In the genomic region with DNA sequence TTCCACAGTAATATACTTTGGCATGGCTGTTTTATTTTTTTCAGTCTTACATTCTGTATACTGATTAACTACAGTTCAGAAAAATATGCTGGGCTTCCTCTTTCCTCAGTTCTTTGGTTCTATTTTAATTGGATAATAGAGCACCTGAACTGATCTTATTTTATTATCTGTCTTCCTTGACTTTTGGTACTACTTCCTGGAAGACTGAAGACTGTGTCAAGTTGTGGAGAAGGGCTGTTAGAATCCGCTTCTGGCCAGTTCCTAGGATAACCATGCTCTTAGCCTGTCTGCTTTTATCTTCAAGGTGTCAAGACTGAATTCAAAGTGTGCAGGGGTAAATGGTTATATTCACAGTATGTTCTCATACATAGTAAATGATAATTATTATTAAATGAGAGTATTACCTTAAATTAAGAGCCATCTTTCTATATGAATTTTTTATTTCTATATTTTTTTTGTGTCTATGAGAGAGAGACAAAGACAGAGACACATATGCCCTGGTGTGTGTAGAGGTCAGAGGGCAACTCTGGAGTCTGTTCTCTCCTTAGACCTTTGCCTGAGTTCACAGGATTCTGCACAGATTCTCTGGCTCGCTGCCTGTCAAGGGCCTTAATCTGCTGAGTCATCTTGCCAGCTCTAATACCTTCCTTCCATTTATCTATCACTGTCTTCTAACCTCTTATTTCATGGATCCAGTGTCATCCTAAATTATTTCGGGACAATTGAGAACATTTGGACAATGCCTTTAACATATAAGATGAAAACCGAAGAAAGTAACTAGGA, we compare ENCODE assay signal across 16 mouse cellular contexts. TPM values are rescaled to one million over a fixed set of nuclear protein-coding genes. Genes with fewer than 3 reads are reported as not detected.
DNase-seq lines count a peak whose midpoint lies in the region; ATAC-seq and TF ChIP-seq lines count a peak whose summit lies in the region.
"Had no signal": no experiment of that assay in that cellular context is flagged by ENCODE, and none has a peak within 500 bp of the region (broad histone marks: within the 10 kb centered on the region; RNA-seq: fewer than 3 reads in every experiment).

No protein-coding gene starts in this region.

- H3K9me3 ChIP-seq in CH12.LX (replicated peaks; ENCODE audit: low read length) = no peaks in the 10 kb centered on the region
- H3K9me3 ChIP-seq in kidney, postnatal 0 days (replicated peaks; ENCODE audit: low read length) = no peaks in the 10 kb centered on the region
- H3K9me3 ChIP-seq in hindbrain, embryonic 11.5 days (ENCODE audit: control insufficient read depth, low read length) = no peaks in the 10 kb centered on the region
- H3K9me3 ChIP-seq: heart, embryonic 13.5 days; limb, embryonic 13.5 days; midbrain, embryonic 15.5 days; neural tube, embryonic 15.5 days; stomach, embryonic 15.5 days had no signal

- no peak for TF ChIP-seq POLR2A in CH12.LX (IDR thresholded peaks at IDR 0.05; ENCODE audit: low read depth, low read length)

- no peak overlapping the region for H3K4me3 ChIP-seq in CH12.LX (replicated peaks in 1 of 3; ENCODE audit: low read depth in 2 of 3, low read length in 2 of 3, poor library complexity in 1 of 3)
- no peak overlapping the region for H3K4me3 ChIP-seq in kidney, postnatal 0 days (replicated peaks; ENCODE audit: low read depth, low read length)
- no peak overlapping the region for H3K4me3 ChIP-seq in hindbrain, embryonic 11.5 days (ENCODE audit: low read depth, low read length)
- H3K4me3 ChIP-seq: heart, embryonic 13.5 days; limb, embryonic 13.5 days; midbrain, embryonic 15.5 days; neural tube, embryonic 15.5 days; stomach, embryonic 15.5 days had no signal

- DNase-seq in cerebellum, postnatal 14 days = peak; percentile 42 to 46
- DNase-seq in cerebellum, adult 11-12 months = no peak
- DNase-seq in CH12.LX (ENCODE audit: extremely low read depth) = no peak
- peak; percentile 13 for DNase-seq in brain, adult 2 months (ENCODE audit: low read depth, low spot score)
- DNase-seq in kidney, postnatal 0 days (ENCODE audit: low spot score) = peak; percentile 11
- no peak for DNase-seq in urinary bladder, postnatal 25 days (ENCODE audit: low spot score)
- no peak for DNase-seq in right cerebral cortex, postnatal 36 days (ENCODE audit: low spot score in 2 of 2)
- no peak for DNase-seq in hindbrain, embryonic 11.5 days (ENCODE audit: low spot score)
- DNase-seq: layer of hippocampus, postnatal 36 days; thymus, postnatal 4 days had no signal

- 33% methylated on average over 4 of the region's 4 CpGs for WGBS in kidney, postnatal 0 days
- 71% methylated on average over 4 of the region's 4 CpGs for WGBS in hindbrain, embryonic 11.5 days

- peaks cover 2% of the 10 kb centered on the region; the same call in 1 of the 2 replicates for H3K79me2 ChIP-seq in CH12.LX (replicated peaks; ENCODE audit: control insufficient read depth, extremely low read depth, insufficient read depth, poor library complexity, severe bottlenecking)

- no peak for ATAC-seq in kidney, postnatal 0 days (replicated peaks; ENCODE audit: low FRiP score, low read depth)
- no peak for ATAC-seq in hindbrain, embryonic 11.5 days (ENCODE audit: low FRiP score)
- ATAC-seq: hindbrain, postnatal 0 days; midbrain, embryonic 15.5 days had no signal

- peaks cover 0 to 11% of the 10 kb centered on the region in 2 experiments for H3K36me3 ChIP-seq in CH12.LX (replicated peaks in 1 of 2; ENCODE audit: control insufficient read depth in 1 of 2, insufficient read depth in 1 of 2, low read length in 1 of 2)
- no peaks in the 10 kb centered on the region for H3K36me3 ChIP-seq in kidney, postnatal 0 days (ENCODE audit: insufficient read depth, low read length)
- H3K36me3 ChIP-seq in hindbrain, embryonic 11.5 days (ENCODE audit: control insufficient read depth, insufficient read depth, low read length) = no peaks in the 10 kb centered on the region
- H3K36me3 ChIP-seq: heart, embryonic 13.5 days; limb, embryonic 13.5 days; midbrain, embryonic 15.5 days; neural tube, embryonic 15.5 days; stomach, embryonic 15.5 days had no signal

- TF ChIP-seq CTCF in CH12.LX (conservative IDR thresholded peaks at IDR 0.05 in 1 of 2, IDR thresholded peaks at IDR 0.05 in 1 of 2; ENCODE audit: low read depth in 2 of 2, low read length in 2 of 2) = no peak
- no peak for TF ChIP-seq CTCF in kidney, postnatal 0 days (IDR thresholded peaks at IDR 0.05; ENCODE audit: low read depth)

- TF ChIP-seq RAD21 in CH12.LX (IDR thresholded peaks at IDR 0.05; ENCODE audit: low read depth, low read length) = no peak

- dilution Hi-C loops in CH12.LX (cut with MboI; ENCODE audit: extremely low pct_ligation_motif_present, extremely low pct_unique_long_range_greater_than_20kb, low sequenced_read_pairs) = no loop called here

- H3K4me2 ChIP-seq in CH12.LX (ENCODE audit: insufficient read depth, low read depth, poor library complexity, severe bottlenecking) = no peak overlapping the region
- no peak overlapping the region for H3K4me2 ChIP-seq in kidney, postnatal 0 days (ENCODE audit: low read length)
- H3K4me2 ChIP-seq in hindbrain, embryonic 11.5 days (replicated peaks; ENCODE audit: low read depth, low read length) = no peak overlapping the region
- H3K4me2 ChIP-seq: heart, embryonic 13.5 days; limb, embryonic 13.5 days; midbrain, embryonic 15.5 days; neural tube, embryonic 15.5 days; stomach, embryonic 15.5 days had no signal

- peaks cover 0 to 46% of the 10 kb centered on the region in 2 experiments; a peak in 2 of 4 replicates for H3K4me1 ChIP-seq in CH12.LX (ENCODE audit: control insufficient read depth in 1 of 2, insufficient read depth in 2 of 2)
- peaks cover 9% of the 10 kb centered on the region; the same call in 1 of the 2 replicates for H3K4me1 ChIP-seq in kidney, postnatal 0 days (replicated peaks; ENCODE audit: insufficient read depth, low read length)
- peaks cover 3% of the 10 kb centered on the region for H3K4me1 ChIP-seq in hindbrain, embryonic 11.5 days (replicated peaks; ENCODE audit: control insufficient read depth, insufficient read depth, low read length)

- in situ Hi-C loops in CH12.LX (cut with MboI; ENCODE audit: low pct_ligation_motif_present, low pct_unique_long_range_greater_than_20kb, low sequenced_read_pairs) = no loop called here

- no peak overlapping the region for H3K9ac ChIP-seq in CH12.LX (ENCODE audit: insufficient read depth, low read depth)
- no peak overlapping the region for H3K9ac ChIP-seq in kidney, postnatal 0 days (ENCODE audit: low read depth, low read length)
- no peak overlapping the region for H3K9ac ChIP-seq in hindbrain, embryonic 11.5 days (ENCODE audit: low read depth, low read length)
- H3K9ac ChIP-seq: heart, embryonic 13.5 days; limb, embryonic 13.5 days; midbrain, embryonic 15.5 days; neural tube, embryonic 15.5 days; stomach, embryonic 15.5 days had no signal

- TF ChIP-seq EP300 in CH12.LX (IDR thresholded peaks at IDR 0.05; ENCODE audit: low read length) = no peak

- H3K27ac ChIP-seq in CH12.LX (ENCODE audit: insufficient read depth, low read depth) = no peak overlapping the region
- no peak overlapping the region for H3K27ac ChIP-seq in kidney, postnatal 0 days
- H3K27ac ChIP-seq in hindbrain, embryonic 11.5 days (ENCODE audit: low read depth, low read length) = no peak overlapping the region
- H3K27ac ChIP-seq: heart, embryonic 13.5 days; hindbrain, postnatal 0 days; limb, embryonic 13.5 days; midbrain, embryonic 15.5 days; neural tube, embryonic 15.5 days; stomach, embryonic 15.5 days had no signal

- H3K27me3 ChIP-seq in CH12.LX (replicated peaks) = no peaks in the 10 kb centered on the region
- no peaks in the 10 kb centered on the region for H3K27me3 ChIP-seq in kidney, postnatal 0 days (ENCODE audit: insufficient read depth, low read length)
- H3K27me3 ChIP-seq in hindbrain, embryonic 11.5 days (ENCODE audit: control insufficient read depth, insufficient read depth, low read length) = no peaks in the 10 kb centered on the region
- H3K27me3 ChIP-seq: heart, embryonic 13.5 days; limb, embryonic 13.5 days; midbrain, embryonic 15.5 days; neural tube, embryonic 15.5 days; stomach, embryonic 15.5 days had no signal

TF ChIP-seq in CH12.LX, 34 proteins besides CTCF, POLR2A, EP300 and RAD21:
- TF ChIP-seq RCOR1 (conservative IDR thresholded peaks at IDR 0.05; ENCODE audit: low read depth, low read length) (no peak), MAFK (IDR thresholded peaks at IDR 0.05; ENCODE audit: insufficient replicate concordance, low read length) (peak; percentile 34; the same call in 1 of the 2 replicates)

RNA-seq across cellular contexts. Expression of a gene that starts 39.3 kb away (rescaled TPM):
- 18.3 and 21.6 TPM in 2 replicates for total RNA-seq in CH12.LX (2012; rRNA removed)
- 26.9 and 27.1 TPM in 2 replicates for total RNA-seq in CH12.LX (2014; rRNA removed)
- polyA plus RNA-seq in CH12.LX (2012; ENCODE audit: insufficient read length, low read depth) = 16.0 and 21.3 TPM in 2 replicates
- polyA plus RNA-seq in kidney, postnatal 0 days (2015; fragmentation: Nextera tagmentation; extraction: Ambion mirVana) = 6.7 and 7.3 TPM in 2 replicates
- 3.2 and 3.6 TPM in 2 replicates for polyA plus RNA-seq in hindbrain, embryonic 11.5 days (2014; fragmentation: Nextera tagmentation; extraction: Ambion mirVana)

Comparison
In these comparisons a context has a peak if more than half of its experiments do, and no peak if none do; other contexts are left out.
1. DNase-seq: peak in cerebellum, postnatal 14 days (2 of 2), brain, adult 2 months (single experiment) and kidney, postnatal 0 days (single experiment); none in cerebellum, adult 11-12 months (single experiment), CH12.LX (single experiment), urinary bladder, postnatal 25 days (single experiment), right cerebral cortex, postnatal 36 days (0 of 2) and hindbrain, embryonic 11.5 days (single experiment).